Mouse (Mus musculus) right cerebral cortex, postnatal 14 days (tissue): ENCODE data around the gene Eif5a2.

ENCODE experiments used
- DNase-seq: peaks from one replicate; pipeline ENCODE4 v3.0.0; 2022

Eif5a2 gene

DNA sequence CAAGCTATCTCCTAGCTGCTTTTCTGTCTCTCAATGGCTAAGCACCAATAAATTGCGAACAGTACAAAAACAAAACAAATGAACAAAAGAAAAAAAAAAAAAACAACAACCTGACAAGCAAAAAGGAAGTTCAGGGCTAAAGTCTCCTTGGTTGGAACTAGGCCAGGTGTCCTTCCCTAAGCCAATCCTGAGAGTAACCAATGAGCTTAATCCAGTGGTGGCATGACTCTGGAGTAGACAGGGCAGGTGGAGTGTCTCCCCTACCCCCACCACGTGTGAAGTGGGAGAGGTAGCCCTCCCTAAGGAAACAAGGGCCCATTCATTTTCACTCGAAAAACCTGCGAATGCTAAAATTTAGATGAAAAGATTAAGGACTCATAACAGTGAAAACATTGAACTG lies 30.4 kb downstream of the Eif5a2 start:
- DNase-seq = no peak

DNA sequence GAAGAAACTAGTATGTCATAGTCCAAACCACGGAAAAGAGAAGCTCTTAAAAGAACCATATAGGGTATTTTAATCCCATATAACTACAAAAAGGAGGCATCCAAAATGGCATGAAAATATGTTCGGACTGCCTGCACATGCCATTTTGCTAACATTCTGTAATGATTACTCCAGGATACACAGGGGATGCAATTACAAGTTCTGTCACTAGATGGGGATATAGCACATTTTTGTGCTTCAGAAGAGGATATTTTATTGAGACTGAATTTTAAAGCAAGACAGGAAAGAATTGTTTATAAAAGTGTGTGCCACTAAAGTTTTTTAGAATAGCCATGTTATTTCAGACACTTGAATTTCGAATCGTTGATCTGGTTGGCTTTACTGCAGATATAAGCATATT lies 33.3 kb downstream of the Eif5a2 start:
- no peak for DNase-seq

DNA sequence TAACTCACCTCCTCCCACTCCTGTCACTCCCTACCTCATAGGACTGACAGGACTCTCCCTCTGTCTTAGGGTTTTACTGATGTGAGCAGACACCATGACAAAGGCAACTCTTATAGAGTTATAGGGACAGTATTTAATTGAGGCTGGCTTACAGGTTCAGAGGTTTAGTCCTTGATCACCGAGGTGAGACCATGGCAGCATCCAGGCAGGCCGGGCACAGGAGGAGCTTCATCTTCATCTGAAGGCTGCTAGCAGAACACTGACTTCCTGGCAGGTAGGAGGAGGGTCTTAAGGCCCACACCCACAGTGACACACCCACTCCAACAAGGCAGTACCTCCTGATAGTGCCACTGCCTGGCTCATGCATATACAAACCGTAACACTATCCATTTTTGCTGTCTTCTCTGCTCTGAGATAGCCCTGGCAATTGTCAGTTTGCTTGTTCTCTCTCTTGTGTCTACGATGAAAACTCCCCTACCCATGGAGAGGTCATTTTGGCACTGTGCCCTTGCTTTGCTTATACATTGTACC lies 35.0 kb downstream of the Eif5a2 start:
- DNase-seq = no peak

DNA sequence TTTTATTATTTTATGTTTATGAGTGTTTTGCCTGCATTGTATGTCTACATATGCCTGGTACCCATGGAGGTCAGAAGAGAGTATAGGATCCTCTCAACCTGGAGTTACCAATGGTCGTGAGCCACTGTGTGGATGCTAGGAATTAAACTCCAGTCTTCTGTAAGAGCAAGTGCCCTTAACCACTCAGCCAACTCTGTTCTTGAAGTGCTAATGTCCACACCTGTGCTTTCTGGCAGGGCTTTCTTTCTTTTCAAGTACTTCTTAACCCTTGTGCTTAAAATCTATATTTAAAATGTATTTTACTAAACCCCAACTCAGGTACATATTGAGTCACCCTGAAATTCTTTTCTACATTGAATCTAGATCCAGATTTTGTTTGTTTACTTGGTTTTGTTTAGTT lies 45.2 kb downstream of the Eif5a2 start:
- DNase-seq = no peak

DNA sequence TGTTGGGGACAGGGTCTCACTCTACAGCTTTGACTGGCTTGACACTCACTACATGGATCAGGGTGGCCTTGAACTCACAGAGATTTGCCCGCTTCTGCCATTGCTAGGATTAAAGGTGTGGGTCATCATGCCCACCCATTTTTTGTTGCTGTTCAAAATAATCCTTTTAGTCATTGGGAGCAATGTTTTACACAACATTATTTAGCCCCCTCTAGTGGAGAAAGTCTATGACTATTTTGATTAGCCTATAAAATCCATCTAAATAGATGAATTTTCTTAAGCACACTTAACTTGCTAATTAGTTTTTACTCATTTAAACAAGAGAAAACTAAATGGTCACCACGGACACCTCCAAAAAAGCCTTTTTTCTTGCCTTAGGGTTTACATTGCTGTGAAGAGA lies 46.5 kb downstream of the Eif5a2 start:
- no peak for DNase-seq

DNA sequence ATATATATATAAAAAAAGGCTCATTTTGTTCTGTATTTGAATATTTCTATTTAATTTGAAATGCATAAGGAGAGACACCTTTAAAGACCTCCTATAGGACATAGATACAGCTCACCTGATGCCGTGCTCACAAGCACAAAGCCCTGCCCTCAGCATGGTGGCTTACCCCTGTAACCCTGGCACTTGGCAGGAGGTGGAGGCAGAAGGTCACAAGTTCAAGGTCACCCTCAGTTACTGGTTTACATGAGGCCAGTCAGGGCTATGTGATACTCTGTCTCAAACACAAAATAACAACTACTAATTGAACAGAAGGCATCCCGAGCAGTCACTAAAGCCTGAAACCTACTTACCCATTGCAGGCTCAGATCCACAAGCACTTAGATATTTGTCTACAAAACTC lies 48.4 kb downstream of the Eif5a2 start:
- DNase-seq = no peak

DNA sequence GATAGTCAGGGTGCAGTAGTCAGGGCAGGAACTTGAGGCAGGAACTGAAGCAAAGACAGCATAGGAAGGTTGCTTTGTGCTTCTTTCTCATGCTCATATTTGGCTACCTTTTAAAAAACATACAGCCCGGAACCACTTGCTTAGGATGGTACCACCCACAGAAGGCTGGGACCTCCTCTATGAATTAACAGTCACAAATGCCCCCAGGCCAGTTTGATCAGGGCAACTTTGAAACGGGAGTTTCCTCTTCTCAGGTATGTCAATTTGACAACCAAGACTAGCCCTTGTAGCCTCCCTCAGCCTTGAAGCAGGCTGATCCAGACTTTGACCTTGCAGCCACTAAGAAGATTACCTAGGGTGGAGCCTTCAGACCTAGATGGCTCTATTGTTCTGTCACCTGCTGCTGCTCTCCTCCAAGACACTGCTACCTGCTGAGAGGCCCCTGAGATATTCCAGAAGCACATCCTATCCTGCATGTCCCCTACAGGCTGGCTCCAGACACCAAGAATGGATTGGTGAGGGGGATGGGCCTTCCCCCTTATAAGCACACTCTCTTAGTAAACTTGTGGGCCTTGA lies 55.8 kb downstream of the Eif5a2 start:
- no peak for DNase-seq

DNA sequence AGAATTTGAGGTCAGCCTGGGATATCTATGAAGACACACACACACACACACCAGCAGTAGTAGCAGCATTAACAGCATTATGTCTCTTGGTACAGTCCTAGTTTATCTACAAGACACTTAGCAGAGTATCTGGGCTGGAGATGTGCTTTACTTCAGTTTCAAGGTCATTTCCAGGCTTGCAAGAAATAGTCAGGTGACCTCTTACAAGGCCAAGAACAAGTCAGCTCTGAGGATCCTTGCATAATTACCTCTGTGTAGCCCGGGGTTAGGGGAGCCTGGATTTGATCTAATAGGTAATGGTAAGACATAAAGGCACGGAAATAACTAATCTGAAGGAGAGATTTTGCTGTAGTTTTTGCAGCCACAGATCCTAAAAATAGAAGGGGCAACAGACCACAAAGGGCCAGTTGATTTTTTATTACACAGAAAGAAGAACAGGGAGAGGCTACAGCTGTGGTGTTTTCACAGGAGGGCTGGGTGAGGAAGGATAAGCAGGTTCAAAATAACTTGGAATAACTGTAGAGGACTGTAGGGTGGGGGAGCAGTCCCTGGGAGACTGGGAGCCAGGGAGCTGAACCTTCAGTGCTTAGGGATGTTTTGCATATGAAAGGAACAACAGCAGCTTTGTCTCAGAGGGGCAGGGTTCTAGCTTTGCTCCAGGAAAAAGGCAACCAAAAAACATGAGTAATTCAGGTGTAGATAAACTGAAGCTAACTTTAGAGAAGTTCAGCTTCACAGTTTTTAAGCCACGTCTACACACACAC lies 61.0 kb downstream of the Eif5a2 start:
- DNase-seq = no peak

DNA sequence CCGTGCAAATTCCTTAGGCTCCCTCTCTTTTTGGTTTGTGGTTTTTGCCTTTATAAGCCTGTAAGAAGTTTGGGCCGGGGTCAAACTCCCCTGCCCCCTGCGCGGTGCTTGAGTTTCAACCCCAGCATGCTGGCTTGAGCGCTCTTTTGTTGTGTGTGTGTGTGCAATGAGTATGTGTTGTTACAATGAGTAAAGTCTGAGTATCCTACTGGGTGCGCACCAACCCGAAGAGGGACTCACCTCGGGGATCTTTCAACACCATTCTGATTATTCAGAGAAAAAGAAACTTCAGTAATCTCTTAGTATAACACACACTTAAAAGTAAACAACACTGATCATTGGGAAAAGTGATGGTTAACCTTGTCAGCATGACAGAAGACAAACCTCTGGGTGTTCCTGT lies 62.2 kb downstream of the Eif5a2 start:
- no peak for DNase-seq

DNA sequence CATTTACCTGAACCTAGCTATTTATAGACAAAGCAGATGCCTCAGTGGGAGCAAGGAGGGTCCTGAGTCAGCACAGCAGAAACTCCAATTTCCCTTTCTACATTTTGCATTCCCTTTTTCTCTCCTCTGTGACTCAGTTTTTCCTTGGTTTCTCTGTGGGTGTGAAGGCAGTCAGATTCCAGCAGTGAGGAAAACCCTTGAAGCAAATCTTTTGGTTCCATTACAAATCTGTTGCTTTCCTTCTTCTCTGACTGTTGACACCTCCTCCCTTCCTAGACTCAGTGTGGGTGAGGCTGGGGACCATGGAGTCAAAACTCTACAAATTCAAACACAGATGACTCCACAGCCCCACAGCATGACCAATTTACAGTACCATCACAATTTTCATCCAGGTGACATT lies 66.0 kb downstream of the Eif5a2 start:
- no peak for DNase-seq
